Mouse (Mus musculus): ENCODE measurements at regions not wholly inside any gene's neighbourhood (a gene's known extent, or its start where the extent isn't known, plus 50 kb on each side); places are given as distances from the start of the nearest gene placed in this dataset.
"Not testable (repeated sequence)": the region's sequence is repeated elsewhere in the genome, so short reads cannot be mapped to it uniquely, and the experiment has no call there.

GRCm38 (mm10) chr5:78075203-78075602 lies 667.4 kb upstream of the Igfbp7 start:
- no peak for DNase-seq (ENCODE audit: low spot score)

DNA sequence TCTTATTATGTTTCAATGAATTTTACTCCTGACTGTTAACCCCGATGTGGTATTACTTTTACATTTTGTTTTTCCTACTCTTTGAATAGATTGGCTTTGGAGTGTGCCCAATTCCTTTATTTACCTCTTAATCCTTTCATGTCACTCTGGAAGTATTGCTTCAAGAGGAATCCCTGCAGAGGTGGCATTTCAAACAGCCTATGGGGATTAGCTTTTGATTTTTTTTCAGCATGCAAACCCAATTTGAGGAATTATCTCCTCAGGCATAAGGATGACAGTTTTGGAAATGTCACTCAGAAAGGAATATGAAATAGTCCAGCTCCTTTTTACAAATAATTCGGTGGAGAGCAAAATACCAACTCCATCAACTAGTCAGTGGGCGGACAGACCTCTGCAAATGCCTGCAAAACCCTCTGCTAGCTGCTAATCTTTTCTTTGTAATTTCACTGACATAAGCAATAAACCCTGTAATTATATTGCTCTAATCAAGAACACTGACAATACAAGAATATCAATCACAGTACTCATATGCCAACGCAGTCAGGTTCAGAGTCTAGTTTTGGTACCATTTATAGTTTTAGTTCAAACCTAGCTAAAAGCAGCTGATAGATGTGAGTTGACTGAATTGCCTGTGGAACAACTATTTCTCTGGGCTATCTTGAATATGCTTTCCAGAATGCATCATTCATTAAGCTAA lies 624.9 kb upstream of the Igfbp7 start:
- no peak for DNase-seq (ENCODE audit: low spot score)

DNA sequence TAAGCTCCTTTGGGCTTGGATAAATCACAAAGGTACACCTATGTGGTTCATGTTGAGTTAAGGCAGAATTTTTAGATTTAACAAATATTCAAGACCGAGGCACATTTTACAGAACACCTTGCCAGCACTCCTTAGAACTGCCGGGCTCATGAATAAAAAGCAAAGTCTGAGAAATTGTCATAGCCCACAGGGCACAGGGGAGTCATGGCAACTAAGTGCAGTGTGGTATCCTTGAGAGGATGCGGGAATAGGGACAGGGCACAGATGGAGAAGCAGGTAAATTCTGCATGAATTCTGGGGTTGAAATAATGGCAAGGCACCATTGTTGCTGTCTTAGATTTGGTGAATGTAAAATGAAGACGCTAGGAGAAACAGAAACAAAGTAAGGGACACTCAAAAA lies 609.7 kb upstream of the Igfbp7 start:
- no peak for DNase-seq (ENCODE audit: low spot score)

GRCm38 (mm10) chr5:77986449-77987047 lies 578.7 kb upstream of the Igfbp7 start:
- DNase-seq (ENCODE audit: low spot score): no peak

GRCm38 (mm10) chr5:77985269-77985668 lies 577.4 kb upstream of the Igfbp7 start:
- DNase-seq (ENCODE audit: low spot score): no peak

GRCm38 (mm10) chr5:77940021-77940420 lies 532.2 kb upstream of the Igfbp7 start:
- DNase-seq (ENCODE audit: low spot score): not testable (repeated sequence)

DNA sequence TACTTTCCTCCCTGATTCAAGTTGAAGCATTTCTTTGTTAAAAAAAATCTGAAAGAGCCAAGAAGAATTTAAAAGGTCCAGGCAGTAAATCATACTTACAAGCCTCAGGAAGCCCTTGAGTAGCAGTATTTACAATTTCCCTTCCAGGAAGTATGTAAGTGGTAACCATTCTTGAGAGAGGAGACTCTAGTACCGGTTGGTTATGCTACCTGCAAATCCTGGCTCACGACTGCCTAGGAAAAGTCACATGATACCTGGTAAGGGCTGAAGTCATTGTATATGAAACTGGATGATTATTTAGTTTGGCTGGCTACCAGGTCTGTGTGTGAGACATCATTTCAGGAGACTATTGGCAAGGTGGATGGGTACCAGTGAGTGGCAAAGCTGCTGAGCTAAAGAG lies 524.0 kb upstream of the Igfbp7 start:
- no peak for DNase-seq (ENCODE audit: low spot score)

- no peak for DNase-seq (ENCODE audit: low spot score)
Measured at GRCm38 (mm10) chr5:77921186-77921585, 513.3 kb upstream of the Igfbp7 start.

- DNase-seq (ENCODE audit: low spot score): no peak
Measured at GRCm38 (mm10) chr5:77917086-77917676, 509.3 kb upstream of the Igfbp7 start.

DNA sequence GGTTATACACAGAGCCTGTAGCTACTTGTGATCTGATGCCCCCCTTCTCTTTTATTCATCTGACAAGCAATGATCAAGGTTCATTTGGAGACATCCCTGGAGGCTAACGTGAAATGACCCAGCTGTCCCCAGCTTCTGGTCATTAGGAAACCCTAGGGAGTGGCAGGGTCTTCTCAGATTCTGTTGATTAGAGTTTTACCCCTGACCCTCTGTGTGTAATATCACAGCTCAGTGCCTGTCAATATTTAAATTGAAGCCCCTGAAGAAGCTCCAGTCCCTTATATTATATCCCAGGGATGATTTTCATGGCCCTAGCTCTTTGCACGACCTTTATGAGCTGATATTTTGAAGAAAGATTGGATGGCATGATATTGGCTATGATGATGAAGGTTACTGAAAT lies 508.5 kb upstream of the Igfbp7 start:
- DNase-seq (ENCODE audit: low spot score): no peak

DNA sequence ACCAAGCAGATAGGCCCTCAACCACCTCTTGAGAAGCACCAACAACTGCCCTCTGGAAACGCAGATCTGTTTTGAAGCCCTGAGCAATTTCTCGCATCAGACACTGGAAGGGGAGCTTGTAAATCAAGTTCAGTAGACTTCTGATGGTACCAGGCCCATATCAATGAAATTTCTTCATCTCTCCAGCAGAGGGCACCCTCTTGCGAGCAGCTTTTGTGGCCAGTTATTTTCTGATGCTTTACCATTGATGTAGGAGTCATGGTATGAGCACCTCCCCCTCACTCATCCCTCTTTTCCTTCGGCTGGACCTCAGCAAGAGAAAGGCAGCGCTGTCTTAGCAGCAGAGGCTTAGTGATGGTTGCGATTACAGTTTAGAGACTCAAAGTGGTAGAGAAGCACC lies 501.4 kb upstream of the Igfbp7 start:
- DNase-seq (ENCODE audit: low spot score): no peak

DNA sequence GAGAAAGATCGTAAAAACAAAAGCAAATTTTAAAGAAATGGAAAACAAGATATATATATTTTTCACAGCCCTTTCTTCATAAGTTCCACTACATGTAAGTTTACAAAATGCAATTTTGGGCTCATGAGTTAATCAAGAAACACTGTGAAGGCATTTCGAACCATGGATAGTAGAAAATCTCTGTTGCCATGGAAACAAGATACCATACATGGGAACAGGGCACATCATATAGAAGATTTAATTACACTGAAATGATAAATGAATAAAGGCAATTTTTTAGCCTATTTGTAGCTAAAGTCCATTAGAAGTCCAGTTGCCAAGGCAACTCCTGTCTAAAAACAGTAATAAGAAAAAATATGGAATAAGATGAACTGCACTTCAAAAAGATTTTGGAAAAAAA lies 484.2 kb upstream of the Igfbp7 start:
- not testable (repeated sequence) for DNase-seq (ENCODE audit: low spot score)

DNA sequence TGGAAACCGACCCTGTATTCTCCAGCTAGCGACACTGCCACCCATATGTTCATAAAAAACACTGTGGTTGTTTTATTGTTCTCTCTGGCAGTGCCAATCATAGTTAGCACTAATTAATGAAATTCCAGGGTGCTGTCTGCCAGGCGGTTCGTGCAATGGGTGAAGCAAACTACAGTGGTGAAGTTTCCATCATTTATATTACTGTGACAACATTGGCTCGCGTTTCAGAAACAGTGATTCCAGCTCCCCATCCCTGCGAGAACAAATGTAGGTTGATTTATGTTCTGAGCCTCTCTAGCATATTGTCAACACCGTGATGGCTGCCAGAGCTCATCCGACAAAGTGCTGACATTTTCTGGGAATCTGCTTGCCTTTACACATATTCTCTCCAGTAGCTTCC lies 480.7 kb upstream of the Igfbp7 start:
- DNase-seq (ENCODE audit: low spot score): no peak

DNA sequence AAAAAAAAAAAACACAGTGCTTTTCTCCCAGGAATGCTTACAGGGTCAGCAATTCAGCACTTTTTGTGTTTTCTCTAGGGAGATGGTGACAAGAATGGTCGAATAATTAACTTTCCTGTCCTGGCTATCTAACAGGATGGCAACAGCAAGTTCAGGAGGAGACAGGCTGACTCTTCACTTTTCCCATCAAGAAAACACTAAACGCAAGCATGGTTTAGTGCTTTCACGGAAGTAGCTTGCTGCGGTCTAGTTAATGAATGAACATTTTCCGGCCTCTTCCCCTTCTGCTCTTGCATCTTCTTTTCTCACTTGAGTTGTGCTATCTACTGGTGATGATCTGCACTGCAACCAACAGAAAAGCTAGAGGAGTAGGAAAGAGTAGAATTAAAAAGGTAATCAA lies 463.6 kb upstream of the Igfbp7 start:
- DNase-seq (ENCODE audit: low spot score): no peak

GRCm38 (mm10) chr5:77865342-77865741 lies 457.5 kb upstream of the Igfbp7 start:
- no peak for DNase-seq (ENCODE audit: low spot score)

- DNase-seq (ENCODE audit: low spot score): no peak
Measured at GRCm38 (mm10) chr5:77855191-77855590, 447.4 kb upstream of the Igfbp7 start.

DNA sequence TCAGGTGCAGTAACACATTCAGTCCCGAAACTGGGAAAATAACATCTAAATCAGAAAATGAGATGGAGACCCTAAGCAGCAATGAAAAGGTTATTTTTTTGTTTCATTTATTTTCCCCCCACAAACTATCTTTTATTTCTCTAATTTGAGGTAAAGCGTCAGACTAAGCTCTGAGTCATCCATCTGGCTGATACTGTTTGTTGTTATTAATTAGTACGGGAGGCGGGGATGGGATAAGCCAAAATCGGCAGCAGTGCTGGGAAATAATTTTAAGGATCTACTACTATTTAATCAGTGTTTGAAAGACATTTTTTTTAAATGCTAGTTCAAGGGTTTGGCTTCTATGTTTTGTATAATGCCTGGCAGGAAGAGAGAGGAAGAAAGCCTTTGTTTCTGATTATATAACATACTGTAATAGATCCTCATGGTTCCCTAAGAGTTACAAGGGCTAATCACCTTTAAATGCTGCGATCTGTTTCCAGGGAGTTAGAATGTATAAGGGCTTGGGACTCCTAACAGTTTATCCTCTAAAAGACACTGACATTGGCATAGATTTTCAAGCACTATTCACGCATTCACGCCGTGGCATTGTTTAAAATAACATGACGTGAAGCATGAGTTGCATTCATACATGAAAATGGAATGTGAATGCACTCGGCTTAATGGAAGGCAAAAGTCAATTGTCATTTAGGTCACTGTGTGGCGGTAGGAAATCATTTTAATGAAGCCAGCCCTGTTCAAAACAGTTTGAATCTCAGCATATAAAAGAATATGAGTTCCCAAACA lies 446.4 kb upstream of the Igfbp7 start:
- no peak for DNase-seq (ENCODE audit: low spot score)

DNA sequence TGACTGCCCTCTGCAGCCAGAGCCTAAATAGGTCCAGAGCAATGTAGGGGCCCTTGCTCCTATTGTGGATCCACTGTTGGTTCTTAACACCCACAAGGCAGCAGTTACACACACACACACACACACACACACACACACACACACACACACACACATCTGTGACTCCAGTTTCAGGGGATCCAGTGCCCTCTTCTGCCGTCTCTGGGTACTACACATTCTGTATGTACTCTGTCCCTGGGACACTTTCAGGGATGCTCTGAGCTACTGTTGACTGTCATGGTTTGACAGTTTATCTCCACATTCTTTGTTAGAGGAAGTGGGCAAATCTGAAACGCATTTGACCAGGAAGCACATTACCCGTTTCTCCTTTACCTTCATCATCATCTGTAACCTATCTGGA lies 443.8 kb upstream of the Igfbp7 start:
- DNase-seq (ENCODE audit: low spot score): no peak

GRCm38 (mm10) chr5:77838186-77839097 lies 430.6 kb upstream of the Igfbp7 start:
- DNase-seq (ENCODE audit: low spot score): no peak

- no peak for DNase-seq (ENCODE audit: low spot score)
Measured at GRCm38 (mm10) chr5:77827971-77828370, 420.1 kb upstream of the Igfbp7 start.

- DNase-seq (ENCODE audit: low spot score): no peak
Measured at GRCm38 (mm10) chr5:77826063-77826462, 418.2 kb upstream of the Igfbp7 start.

- DNase-seq (ENCODE audit: low spot score): no peak
Measured at GRCm38 (mm10) chr5:77816759-77817280, 409.0 kb upstream of the Igfbp7 start.
